Mouse (Mus musculus) 3T3-L1 (cell line): ENCODE measurements around the gene 4933416C03Rik.

Experiments
- DNase-seq: peaks from one replicate; pipeline ENCODE4 v3.0.0-alpha.2; 2015; ENCODE audit warnings: low read depth, low spot score

Gene 4933416C03Rik

DNA sequence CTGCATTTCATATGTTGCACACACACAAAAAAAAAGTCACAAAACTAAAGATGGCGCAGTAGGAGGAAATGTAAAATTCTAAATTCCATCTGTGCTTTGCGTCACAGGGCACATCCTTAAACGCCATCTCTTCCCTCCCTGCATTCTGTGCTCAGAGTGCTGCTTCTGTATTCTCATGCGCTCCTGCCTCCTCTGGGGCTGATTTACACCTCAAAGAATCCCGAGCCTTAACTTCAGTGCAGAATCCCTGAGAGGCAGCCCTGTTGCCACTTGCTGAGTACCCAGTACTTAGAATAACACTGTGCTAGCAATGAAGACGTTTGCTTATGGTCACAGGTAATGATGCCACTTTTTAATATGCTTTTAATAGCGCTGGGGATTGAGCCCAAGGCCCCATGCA, 34.3 kb downstream of the 4933416C03Rik start:
- DNase-seq, result no peak

DNA sequence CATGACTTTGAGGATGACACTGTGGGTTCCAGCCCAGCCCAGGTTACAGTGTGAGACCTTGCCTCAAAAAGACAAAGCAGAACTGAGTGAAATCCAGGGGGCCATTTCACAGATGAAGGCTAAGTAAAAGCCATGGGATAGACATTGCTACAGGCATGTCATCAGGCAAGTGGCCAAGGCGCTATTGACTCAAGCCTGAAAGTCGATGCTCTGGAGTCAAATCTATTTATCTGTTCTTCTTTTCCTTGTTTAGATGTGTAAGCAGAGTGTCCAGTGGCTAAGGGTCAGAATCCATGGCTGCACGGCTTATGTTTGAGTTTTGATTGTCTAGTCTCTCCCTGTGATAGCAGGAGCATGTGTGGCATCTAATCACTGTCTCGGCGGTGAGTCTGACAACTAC, 35.1 kb downstream of the 4933416C03Rik start:
- no peak for DNase-seq

DNA sequence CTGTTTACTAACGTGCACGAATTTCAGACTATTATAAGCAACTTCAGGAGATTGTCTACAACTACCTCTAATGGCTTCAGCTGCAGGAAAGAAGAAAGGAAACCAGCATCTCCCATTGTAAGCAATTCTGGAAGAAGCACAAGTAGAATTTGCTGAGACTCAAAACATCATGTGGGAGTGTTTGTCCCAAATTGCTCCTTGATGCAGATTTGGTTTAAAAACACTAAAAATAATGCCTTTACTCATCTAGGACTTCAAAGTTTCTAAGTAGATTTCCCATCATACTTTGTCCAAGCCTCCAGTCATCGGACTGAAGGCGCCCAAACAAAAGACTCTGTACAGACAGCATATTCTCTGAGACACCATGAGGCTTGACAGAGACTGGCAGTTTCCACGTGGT, 37.8 kb downstream of the 4933416C03Rik start:
- DNase-seq, result no peak
